Mouse (Mus musculus) neural tube, embryonic 14.5 days (tissue): ENCODE data around the gene Rgma. TPM values are rescaled to one million over a fixed set of nuclear protein-coding genes. Genes with fewer than 3 reads are reported as not detected.
A peak's percentile ranks its signal among the peaks of the same experiment; 100 is the strongest.

Experiments
- ATAC-seq: fragments of 200-750 bp; cut with Nextera tagmentation; 2 replicates; pipeline ENCODE4 v1.8.0; 2017; ENCODE audit warnings: low read depth, mild to moderate bottlenecking, moderate TSS enrichment, moderate library complexity
- H3K27ac ChIP-seq: fragments of 300-500 bp; sonication (generic); 2 replicates; pipeline ENCODE4 v1.5.1; 2014; ENCODE audit warnings: low read depth, mild to moderate bottlenecking, control low read depth, low read length, moderate library complexity, mixed read lengths
- H3K27me3 ChIP-seq: fragments of 300-500 bp; sonication (generic); 2 replicates; pipeline ENCODE4 v1.6.1; 2014; ENCODE audit warnings: low read length; ENCODE audit not compliant: control insufficient read depth, insufficient read depth
- H3K36me3 ChIP-seq: fragments of 300-500 bp; sonication (generic); 2 replicates; pipeline ENCODE4 v1.6.1; 2014; ENCODE audit warnings: low read length, mixed read lengths; ENCODE audit not compliant: control insufficient read depth, insufficient read depth
- H3K4me1 ChIP-seq: fragments of 300-500 bp; sonication (generic); 2 replicates; pipeline ENCODE4 v1.6.1; 2014; ENCODE audit warnings: low read length; ENCODE audit not compliant: control insufficient read depth, insufficient read depth
- H3K4me2 ChIP-seq: fragments of 300-500 bp; sonication (generic); 2 replicates; pipeline ENCODE4 v1.6.1; 2014; ENCODE audit warnings: mild to moderate bottlenecking, low read depth, low read length, control low read depth
- H3K4me3 ChIP-seq: fragments of 300-500 bp; sonication (generic); 2 replicates; pipeline ENCODE4 v1.5.1; 2014; ENCODE audit warnings: low read depth, low read length, control low read depth, mixed read lengths
- H3K9ac ChIP-seq: fragments of 300-500 bp; sonication (generic); replicated peaks from 2 replicates; pipeline ENCODE4 v1.6.1; 2014; ENCODE audit warnings: low read depth, mild to moderate bottlenecking, control low read depth, low read length, mixed read lengths
- H3K9me3 ChIP-seq: fragments of 300-500 bp; sonication (generic); 2 replicates; pipeline ENCODE4 v1.6.1; 2016; ENCODE audit warnings: low read length; ENCODE audit not compliant: control insufficient read depth
- WGBS: fragments of 180-500 bp; shearing (Covaris S2); extraction: QIAGEN DNeasy Blood & Tissue Kit; methylation state at CpG from one replicate; pipeline ENCODE4 v1.1.7; 2014; 5-methylcytosine and 5-hydroxymethylcytosine counted together
- polyA plus RNA-seq: library from polyadenylated mRNA; unstranded; fragments of >200 nt; fragmentation: Nextera tagmentation; extraction: Ambion mirVana; gene quantifications from 2 replicates; pipeline ENCODE4 v1.2.1, GENCODE M21; 2014

Rgma gene
- polyA plus RNA-seq, 1 experiment from 2014 or later, result 58.4 TPM

DNA sequence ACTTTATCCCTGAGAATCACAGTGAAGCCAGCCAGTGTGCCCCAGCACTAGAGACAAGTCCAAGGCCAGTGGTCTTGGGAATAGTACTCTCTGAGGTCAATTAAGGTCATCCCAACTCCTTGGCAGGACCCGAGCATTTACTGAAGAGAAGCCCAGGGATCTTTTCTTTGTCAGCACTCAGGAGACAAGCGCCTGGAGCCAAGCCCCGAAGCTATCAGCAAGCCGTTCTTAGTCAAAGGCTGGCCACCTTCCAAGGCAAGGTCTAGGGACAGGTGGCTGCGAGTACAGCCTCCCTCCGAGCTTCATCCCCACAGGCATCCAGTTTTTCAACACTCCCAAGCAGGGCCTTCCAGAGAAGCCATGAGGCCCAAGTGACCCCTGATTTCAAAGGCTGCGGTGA, 40.4 kb upstream of the Rgma start:
- ATAC-seq, result no peak
- Histone ChIP-seq H3K4me3 (no peak overlapping the region), H3K9me3 (no peaks in the 10 kb centered on the region), H3K9ac (no peak overlapping the region), H3K4me2 (no peak overlapping the region), H3K27ac (no peak overlapping the region), H3K36me3 (no peaks in the 10 kb centered on the region), H3K27me3 (no peaks in the 10 kb centered on the region), H3K4me1 (peaks cover 6% of the 10 kb centered on the region)
- 47% methylated on average over 7 of the region's 7 CpGs for WGBS

- no peaks in the 10 kb centered on the region for H3K9me3 ChIP-seq
- peaks cover 6% of the 10 kb centered on the region for H3K4me1 ChIP-seq
- no peaks in the 10 kb centered on the region for H3K27me3 ChIP-seq
- no peaks in the 10 kb centered on the region for H3K36me3 ChIP-seq
- ATAC-seq, result peak; percentile 78
- H3K4me2 ChIP-seq, result no peak overlapping the region
- H3K9ac ChIP-seq, result no peak overlapping the region
- H3K4me3 ChIP-seq, result no peak overlapping the region
- WGBS, result 20% methylated on average over 7 of the region's 7 CpGs
- peak overlapping the region; percentile 41; the same call in 1 of the 2 replicates for H3K27ac ChIP-seq
These were observed 38.9 kb upstream of the Rgma start for GRCm38 (mm10) chr7:73336380-73336779.

DNA sequence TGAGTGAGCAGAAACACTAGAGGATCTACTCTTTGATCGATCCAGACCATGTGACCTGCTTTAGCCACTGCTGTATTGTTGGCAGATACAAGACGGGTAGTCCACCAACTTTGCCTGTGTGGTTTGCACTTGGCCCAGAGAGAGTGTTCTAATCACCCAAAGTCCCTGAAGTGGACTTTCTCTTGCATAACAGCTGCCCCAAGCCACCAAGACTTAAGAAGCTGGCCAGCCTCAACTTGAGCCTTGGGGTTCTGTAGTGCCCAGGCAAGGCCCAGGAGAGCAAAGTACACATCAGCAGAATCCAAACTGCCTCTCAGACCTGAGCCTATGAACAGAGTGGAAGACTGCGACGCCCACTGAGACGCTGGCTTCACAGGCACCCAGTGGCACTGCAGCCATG, 37.0 kb upstream of the Rgma start:
- H3K27me3 ChIP-seq, result no peaks in the 10 kb centered on the region
- no peaks in the 10 kb centered on the region for H3K36me3 ChIP-seq
- H3K9ac ChIP-seq, result no peak overlapping the region
- no peak overlapping the region for H3K4me2 ChIP-seq
- no peak overlapping the region for H3K27ac ChIP-seq
- no peak for ATAC-seq
- peaks cover 6% of the 10 kb centered on the region for H3K4me1 ChIP-seq
- H3K4me3 ChIP-seq, result no peak overlapping the region
- 95% methylated on average over 5 of the region's 5 CpGs for WGBS
- H3K9me3 ChIP-seq, result no peaks in the 10 kb centered on the region

GRCm38 (mm10) chr7:73343852-73344251, 31.5 kb upstream of the Rgma start:
- H3K4me3 ChIP-seq, result no peak overlapping the region
- H3K9me3 ChIP-seq, result no peaks in the 10 kb centered on the region
- ATAC-seq, result peak; percentile 64; the same call in 1 of the 2 replicates
- H3K27me3 ChIP-seq, result no peaks in the 10 kb centered on the region
- no peak overlapping the region for H3K27ac ChIP-seq
- H3K4me1 ChIP-seq, result 0 out of 2 replicates have a peak, but pooled peaks cover 3% of the 10 kb centered on the region
- no peak overlapping the region for H3K9ac ChIP-seq
- no peak overlapping the region for H3K4me2 ChIP-seq
- WGBS, result 6% methylated on average over 3 of the region's 3 CpGs
- H3K36me3 ChIP-seq, result no peaks in the 10 kb centered on the region

GRCm38 (mm10) chr7:73348585-73349124, 26.7 kb upstream of the Rgma start:
- no peaks in the 10 kb centered on the region for H3K9me3 ChIP-seq
- H3K36me3 ChIP-seq, result no peaks in the 10 kb centered on the region
- no peak overlapping the region; the same call in 1 of the 2 replicates for H3K27ac ChIP-seq
- no peak overlapping the region for H3K9ac ChIP-seq
- no peak overlapping the region for H3K4me3 ChIP-seq
- 0 out of 2 replicates have a peak, but pooled peaks cover 4% of the 10 kb centered on the region for H3K4me1 ChIP-seq
- H3K4me2 ChIP-seq, result no peak overlapping the region
- WGBS, result 12% methylated on average over 10 of the region's 10 CpGs
- no peaks in the 10 kb centered on the region for H3K27me3 ChIP-seq
- ATAC-seq, result no peak

DNA sequence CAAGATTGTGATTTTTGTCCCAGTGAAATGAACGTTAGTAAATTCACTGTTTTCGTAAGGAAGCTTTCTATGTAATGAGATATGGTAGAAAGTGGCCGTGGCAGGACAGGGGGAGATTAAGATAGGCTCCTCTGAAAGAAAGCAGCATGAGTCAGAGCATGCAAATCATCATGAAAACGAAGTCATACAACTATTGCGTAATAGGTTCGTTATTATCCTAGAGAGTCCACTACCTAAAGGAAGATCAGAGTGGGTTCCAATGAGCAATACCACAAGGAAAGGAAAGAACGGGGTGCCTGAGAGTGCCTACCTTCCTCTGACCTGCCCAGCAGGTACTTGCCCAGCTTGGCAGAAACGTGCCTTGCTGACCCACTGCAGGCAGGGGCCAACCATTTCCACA, 26.2 kb upstream of the Rgma start:
- Histone ChIP-seq H3K27me3 (no peaks in the 10 kb centered on the region), H3K4me1 (0 out of 2 replicates have a peak, but pooled peaks cover 4% of the 10 kb centered on the region), H3K4me2 (no peak overlapping the region), H3K9me3 (no peaks in the 10 kb centered on the region), H3K36me3 (no peaks in the 10 kb centered on the region), H3K9ac (no peak overlapping the region), H3K4me3 (no peak overlapping the region), H3K27ac (no peak overlapping the region)
- ATAC-seq, result no peak
- WGBS, result 71% methylated on average over 8 of the region's 8 CpGs

DNA sequence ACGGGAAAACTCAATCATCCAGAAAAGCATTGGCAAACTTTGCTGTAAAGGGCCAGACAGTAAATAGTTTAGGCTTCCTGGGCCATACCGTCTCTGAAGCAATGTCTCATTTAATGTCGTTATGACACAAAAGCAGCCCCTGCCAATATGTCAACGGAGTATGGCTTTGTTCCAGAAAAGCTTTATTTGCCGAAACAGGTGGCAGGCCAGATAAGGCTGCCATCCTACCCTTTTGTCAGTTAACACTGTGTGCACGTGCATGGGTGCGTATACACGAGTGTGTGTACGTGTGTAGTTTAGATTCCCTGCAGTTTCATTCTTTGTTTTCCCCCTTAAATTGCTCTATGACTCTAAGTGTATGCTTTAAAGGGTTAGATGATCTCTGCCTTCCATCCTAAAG, 20.1 kb upstream of the Rgma start:
- no peak overlapping the region for H3K27ac ChIP-seq
- no peaks in the 10 kb centered on the region for H3K27me3 ChIP-seq
- H3K4me1 ChIP-seq, result no peaks in the 10 kb centered on the region; the same call in 1 of the 2 replicates
- H3K36me3 ChIP-seq, result no peaks in the 10 kb centered on the region
- no peak overlapping the region for H3K4me2 ChIP-seq
- 61% methylated on average over 9 of the region's 9 CpGs for WGBS
- H3K4me3 ChIP-seq, result no peak overlapping the region
- no peak for ATAC-seq
- no peak overlapping the region for H3K9ac ChIP-seq
- no peaks in the 10 kb centered on the region for H3K9me3 ChIP-seq

DNA sequence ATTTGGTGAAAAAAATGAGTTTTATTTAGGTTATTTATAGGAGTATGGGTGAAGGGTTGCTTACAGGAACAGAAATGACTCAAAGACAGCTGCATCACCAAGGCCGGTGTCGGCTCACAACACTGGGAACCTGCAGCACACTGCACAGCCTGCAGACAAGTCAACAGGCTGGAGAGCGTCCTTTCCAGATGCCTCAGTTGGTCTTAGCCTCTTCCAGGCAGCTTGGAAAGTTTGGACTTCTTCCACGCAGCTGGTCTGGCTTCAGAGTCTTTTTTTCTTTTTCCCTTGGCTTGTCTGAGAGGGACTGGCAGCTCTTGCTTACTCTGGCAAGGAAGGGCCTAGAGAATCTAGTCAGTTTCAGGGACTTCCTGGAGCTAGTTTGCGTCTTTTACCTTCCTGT, 18.4 kb upstream of the Rgma start:
- Histone ChIP-seq H3K4me3 (no peak overlapping the region), H3K27ac (no peak overlapping the region), H3K36me3 (no peaks in the 10 kb centered on the region), H3K9ac (no peak overlapping the region), H3K4me1 (peaks cover 7% of the 10 kb centered on the region; the same call in 1 of the 2 replicates), H3K27me3 (no peaks in the 10 kb centered on the region), H3K4me2 (no peak overlapping the region), H3K9me3 (no peaks in the 10 kb centered on the region)
- ATAC-seq, result no peak
- WGBS, result 87% methylated on average over 5 of the region's 5 CpGs

DNA sequence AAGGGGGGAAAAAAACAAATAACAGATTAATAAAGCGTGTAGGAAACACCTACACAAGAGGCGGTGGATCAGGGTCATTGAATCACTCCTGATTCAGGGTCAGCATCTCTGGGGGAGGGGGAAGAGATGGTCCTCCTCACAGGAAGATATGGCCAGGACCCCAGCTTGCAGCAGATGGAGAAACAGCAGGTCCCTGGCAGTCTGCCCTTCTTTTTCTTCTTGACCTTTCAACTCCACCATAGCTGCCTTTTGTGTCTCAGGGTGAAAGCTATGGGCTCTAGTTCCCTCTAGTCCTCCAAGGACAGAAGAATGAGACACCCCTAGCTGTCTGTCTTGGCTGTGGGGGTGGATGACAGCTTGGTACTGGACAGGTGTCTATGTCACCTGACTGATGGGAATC, 17.7 kb upstream of the Rgma start:
- no peak overlapping the region for H3K4me2 ChIP-seq
- ATAC-seq, result no peak
- no peaks in the 10 kb centered on the region for H3K36me3 ChIP-seq
- H3K9me3 ChIP-seq, result no peaks in the 10 kb centered on the region
- no peak overlapping the region for H3K27ac ChIP-seq
- H3K4me1 ChIP-seq, result peaks cover 7% of the 10 kb centered on the region; the same call in 1 of the 2 replicates
- no peak overlapping the region for H3K4me3 ChIP-seq
- H3K27me3 ChIP-seq, result no peaks in the 10 kb centered on the region
- no peak overlapping the region for H3K9ac ChIP-seq
- WGBS, result 94% methylated on average over 2 of the region's 2 CpGs
